Mouse (Mus musculus) R1 (cell line): ENCODE data around the gene Srp54c.
A peak's percentile ranks its signal among the peaks of the same experiment; 100 is the strongest.

Experiments
- DNase-seq: peaks from one replicate; pipeline ENCODE4 v3.0.0-alpha.2; 2018; ENCODE audit warnings: low read depth, low spot score

Srp54c gene

DNA sequence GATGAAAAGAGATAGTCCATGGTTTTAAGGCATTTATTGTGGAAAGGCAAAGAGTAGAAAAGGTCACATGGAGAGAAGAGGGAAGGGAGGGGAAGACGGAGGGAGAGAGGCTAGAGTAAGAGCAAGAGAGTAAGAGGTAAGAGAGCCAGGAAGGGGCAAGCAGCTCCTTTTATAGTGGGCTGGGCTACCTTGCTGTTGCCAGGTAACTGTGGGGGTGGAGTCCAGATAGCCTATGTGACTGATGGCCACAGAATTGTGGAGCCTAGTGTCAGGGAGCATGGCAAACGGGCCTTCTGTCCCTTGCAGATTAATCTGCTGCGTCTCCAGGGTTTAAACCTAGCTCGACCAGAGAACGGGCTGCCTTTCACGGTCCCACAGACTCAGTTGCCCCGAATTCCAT is 81.9 kb downstream of the Srp54c start:
- peak; percentile 60 for DNase-seq
